Mouse (Mus musculus): ENCODE measurements around the gene Zmym3. TPM values are rescaled to one million over a fixed set of nuclear protein-coding genes. Genes with fewer than 3 reads are reported as not detected.
"Not testable (repeated sequence)": the region's sequence is repeated elsewhere in the genome, so short reads cannot be mapped to it uniquely, and the experiment has no call there.

The Zmym3 gene
- total RNA-seq, 2 experiments from 2014 or later: 154 to 171 TPM

DNA sequence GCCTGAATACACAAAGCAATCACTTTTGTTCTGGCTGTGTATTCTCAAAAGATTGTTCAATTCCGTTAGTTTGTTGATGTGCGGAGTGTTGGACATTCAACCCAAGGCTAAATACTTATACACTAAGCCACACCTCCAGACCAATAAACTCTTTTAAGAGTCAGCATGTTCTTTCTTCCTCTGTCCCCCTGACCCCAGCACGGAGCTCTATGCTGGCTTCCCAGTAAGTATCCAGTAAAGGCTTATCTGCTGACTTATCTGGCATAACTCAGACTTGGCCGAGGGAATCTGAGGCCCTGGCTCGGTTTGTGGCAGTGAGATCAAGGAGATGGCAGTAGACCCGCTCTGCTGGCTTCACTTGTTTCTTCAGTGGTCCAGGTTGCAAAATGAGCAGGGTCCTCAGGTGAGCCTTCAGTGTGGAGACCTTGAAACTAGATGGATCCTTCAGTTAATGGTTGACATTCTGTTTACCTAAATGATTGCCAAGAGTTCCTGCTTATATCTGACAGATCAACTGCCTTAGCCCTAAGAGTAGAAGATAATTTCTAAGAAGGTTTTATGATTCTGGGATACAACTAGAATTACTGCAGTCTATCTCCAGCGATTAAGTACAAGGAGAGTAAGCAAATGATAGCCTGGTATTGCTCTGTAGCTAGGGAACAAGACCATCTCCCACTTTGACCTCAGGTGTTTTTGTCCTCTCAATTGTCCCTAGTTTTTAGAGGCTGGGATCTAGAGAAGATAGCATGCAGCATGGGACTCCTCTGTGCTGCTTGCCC, 44.3 kb downstream of the Zmym3 start, which contains the start of gene Gjb1:
Gene Gjb1, plus strand, starts transcription at position 189 of the 779 bp plus-strand sequence.
- DNase-seq (ENCODE audit: low spot score in 2 of 2): no peak

DNA sequence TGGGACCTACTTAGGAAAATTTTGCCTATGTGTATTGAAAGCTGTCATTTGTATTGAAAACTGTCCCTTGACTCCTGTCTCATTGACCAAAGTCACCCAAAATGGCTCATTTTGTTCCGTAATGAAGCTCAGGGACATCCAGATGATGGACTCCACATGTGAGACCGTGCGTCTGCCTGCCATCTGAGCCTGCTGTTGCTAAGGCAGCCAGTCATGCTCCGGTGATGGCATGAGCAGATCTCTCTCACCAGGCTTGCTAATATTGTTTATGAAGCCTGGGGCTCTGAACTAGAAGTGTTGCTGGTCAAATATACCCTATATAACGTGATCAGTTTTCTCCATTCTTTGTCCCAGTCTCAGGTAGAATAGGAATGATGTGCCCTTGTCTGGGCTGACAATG, 47.7 kb downstream of the Zmym3 start:
- DNase-seq (ENCODE audit: low spot score in 2 of 2): no peak

DNA sequence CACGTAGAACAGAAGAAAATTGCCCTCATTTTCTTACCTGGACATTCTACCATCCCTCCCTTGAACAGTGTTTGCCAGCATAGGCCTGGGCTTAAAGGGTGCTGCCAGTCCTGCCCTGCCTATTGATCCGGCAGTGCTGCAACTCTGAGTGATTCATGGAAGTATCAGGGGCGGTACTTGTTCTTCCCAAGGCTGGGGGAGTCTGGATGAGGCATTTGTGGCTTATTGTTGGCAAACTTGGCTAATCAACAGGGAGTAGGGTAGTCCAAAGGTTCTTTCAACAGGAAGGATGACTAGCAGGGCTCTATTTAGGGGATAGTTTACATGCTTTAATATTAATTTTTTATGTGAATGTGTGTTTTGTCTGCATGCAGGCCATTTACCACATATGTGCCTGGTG, 50.1 kb downstream of the Zmym3 start:
- no peak for DNase-seq (ENCODE audit: low spot score in 2 of 2)

DNA sequence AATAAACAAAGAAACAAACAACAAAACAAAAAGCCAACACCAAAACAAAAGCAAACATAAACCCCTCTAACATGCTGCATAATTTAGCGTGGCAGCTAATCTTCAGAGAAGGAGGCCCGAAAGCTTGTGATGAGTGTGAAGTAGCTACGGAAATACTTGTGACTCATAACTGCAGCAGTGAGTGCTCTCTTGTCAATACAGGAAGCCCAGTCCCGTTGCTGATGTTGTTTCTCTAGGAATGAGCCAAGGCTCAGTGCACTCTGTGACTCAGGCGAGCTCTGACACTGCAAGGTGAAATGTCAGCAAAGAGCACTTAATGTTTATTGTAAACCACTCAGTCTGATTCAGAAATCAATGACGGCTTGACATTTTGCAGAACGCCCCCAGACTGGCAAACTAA, 51.6 kb downstream of the Zmym3 start:
- DNase-seq (ENCODE audit: low spot score in 2 of 2): no peak

DNA sequence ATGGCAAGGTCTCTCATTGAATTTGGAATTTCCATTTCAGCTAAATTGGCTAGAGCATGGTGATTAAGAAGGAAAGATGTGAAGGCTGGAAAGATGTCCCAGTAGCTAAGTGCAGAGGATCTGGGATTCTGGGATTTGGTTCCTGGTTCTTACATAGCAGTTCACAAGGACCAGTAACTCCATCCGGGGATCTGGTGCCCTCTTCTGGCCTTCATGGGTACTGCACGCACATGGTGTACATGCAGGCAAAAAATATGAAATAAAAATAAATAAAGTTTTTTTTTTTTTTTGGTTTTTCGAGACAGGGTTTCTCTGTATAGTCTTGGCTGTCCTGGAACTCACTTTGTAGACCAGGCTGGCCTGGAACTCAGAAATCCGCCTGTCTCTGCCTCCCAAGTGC, 61.7 kb downstream of the Zmym3 start:
- DNase-seq (ENCODE audit: low spot score in 2 of 2): not testable (repeated sequence)

Other genes with a start within 250 kb of the Zmym3 start
- gene Snx12, start 198.3 kb downstream of the Zmym3 start, total RNA-seq (2021): 10 to 100 TPM; 70.3 to 76.2 TPM
- 10 to 100 TPM; 14.2 to 16.2 TPM for gene Foxo4, start 166.3 kb downstream of the Zmym3 start, total RNA-seq (2021)
- not detected for gene Gm614, start 156.9 kb downstream of the Zmym3 start, total RNA-seq (2021)
- gene Il2rg, start 152.6 kb downstream of the Zmym3 start, total RNA-seq (2021): 1 to 10 TPM; 2.6 to 3.1 TPM
- not detected for gene Gm20489, start 151.8 kb downstream of the Zmym3 start, total RNA-seq (2021)
- 10 to 100 TPM; 34.0 to 34.5 TPM for gene Med12, start 146.8 kb downstream of the Zmym3 start, total RNA-seq (2021)
- gene Nlgn3, start 121.7 kb downstream of the Zmym3 start, total RNA-seq (2021): 100 to 1,000 TPM; 210 to 217 TPM
- under 1 TPM; 0.78 to 0.96 TPM for gene Gjb1, start 44.5 kb downstream of the Zmym3 start, total RNA-seq (2021)
- gene Nono, start 8.5 kb upstream of the Zmym3 start, total RNA-seq (2021): 100 to 1,000 TPM; 157 to 193 TPM
- gene Itgb1bp2, start 28.2 kb upstream of the Zmym3 start, total RNA-seq (2021): 1 to 10 TPM; 1.4 to 1.5 TPM
- gene Taf1, start 111.9 kb upstream of the Zmym3 start, total RNA-seq (2021): 10 to 100 TPM; 52.9 to 59.5 TPM
- 100 to 1,000 TPM; 173 to 179 TPM for gene Ogt, start 219.2 kb upstream of the Zmym3 start, total RNA-seq (2021)